Comparison of ENCODE assay signal across 15 mouse cellular contexts in the genomic region with DNA sequence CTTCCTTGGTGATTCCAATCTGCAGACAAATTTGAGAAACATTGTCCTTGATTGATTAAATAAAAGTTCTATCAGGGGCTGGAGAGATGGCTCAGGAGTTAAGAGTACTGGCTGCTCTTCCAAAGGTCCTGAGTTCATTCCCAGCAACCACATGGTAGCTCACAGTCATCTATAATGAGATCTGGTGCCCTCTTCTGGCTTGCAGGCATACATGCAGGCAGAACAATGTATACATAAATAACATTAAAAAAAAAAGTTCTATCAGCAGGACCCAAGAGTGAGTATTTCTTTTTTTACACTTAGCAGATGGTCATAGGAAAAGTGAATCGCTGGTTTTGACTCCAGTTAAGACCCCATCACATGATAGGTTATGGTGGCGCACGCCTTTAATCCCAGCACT. TPM values are rescaled to one million over a fixed set of nuclear protein-coding genes. Genes with fewer than 3 reads are reported as not detected.
DNase-seq lines count a peak whose midpoint lies in the region; ATAC-seq and TF ChIP-seq lines count a peak whose summit lies in the region.
"Had no signal": no experiment of that assay in that cellular context is flagged by ENCODE, and none has a peak within 500 bp of the region (broad histone marks: within the 10 kb centered on the region; RNA-seq: fewer than 3 reads in every experiment).

No protein-coding gene starts in this region.

- H3K79me2 ChIP-seq in heart, adult 2 months (replicated peaks; ENCODE audit: control insufficient read depth, insufficient read depth, low read length) = no peaks in the 10 kb centered on the region

- no peak overlapping the region for H3K27ac ChIP-seq in heart, adult 2 months
- H3K27ac ChIP-seq in lung, postnatal 0 days (ENCODE audit: low read length) = no peak overlapping the region
- H3K27ac ChIP-seq in ES-E14 (ENCODE audit: insufficient read depth, low read depth, low read length, poor library complexity, severe bottlenecking) = no peak overlapping the region

- 0 out of 2 replicates have a peak, but pooled peaks cover 2% of the 10 kb centered on the region for H3K4me1 ChIP-seq in heart, adult 2 months (ENCODE audit: control insufficient read depth, insufficient read depth, low read length)
- peaks cover 5% of the 10 kb centered on the region; the same call in 1 of the 2 replicates for H3K4me1 ChIP-seq in lung, postnatal 0 days (ENCODE audit: insufficient read depth, low read depth, low read length)
- H3K4me1 ChIP-seq in ES-E14 (ENCODE audit: control insufficient read depth in 2 of 2, insufficient read depth in 2 of 2, low read length in 2 of 2, poor library complexity in 1 of 2) = peaks cover 6 to 20% of the 10 kb centered on the region in 2 experiments; a peak in 2 of 4 replicates

- no peaks in the 10 kb centered on the region for H3K9me3 ChIP-seq in lung, postnatal 0 days (ENCODE audit: low read length)
- no peaks in the 10 kb centered on the region for H3K9me3 ChIP-seq in ES-E14 (ENCODE audit: control insufficient read depth, insufficient read depth, low read depth, low read length)

- DNase-seq in heart, adult 2 months = no peak
- DNase-seq in heart, adult 18-20 months = no peak
- DNase-seq in lung, postnatal 0 days (ENCODE audit: low spot score) = no peak
- no peak for DNase-seq in lung, postnatal 4 days
- no peak for DNase-seq in ES-E14 (ENCODE audit: low read depth, low spot score)
- peak; percentile 29 for DNase-seq in splenic B cell, adult 2 months (ENCODE audit: low read depth, low spot score)
- no peak for DNase-seq in spleen, postnatal 14 days (ENCODE audit: low spot score in 2 of 2)
- no peak for DNase-seq in cerebellum, postnatal 10 days
- DNase-seq: adrenal gland, postnatal 14 days; cerebellum, adult 11 months; gastrocnemius, postnatal 10 days; kidney, postnatal 14 days; thymus, postnatal 14 days had no signal

- in situ Hi-C loops in ES-E14 (cut with MboI; ENCODE audit: low sequenced_read_pairs in 2 of 2, unreplicated experiment in 2 of 2) = loop anchor here in 1 of 2 experiments (25.0 kb wide), 1 partner anchor 649 kb away; no protein-coding TSS in a partner anchor

- no peaks in the 10 kb centered on the region for H3K27me3 ChIP-seq in heart, adult 2 months (ENCODE audit: control insufficient read depth, insufficient read depth, low read length)
- H3K27me3 ChIP-seq in lung, postnatal 0 days (replicated peaks; ENCODE audit: insufficient read depth, low read length) = no peaks in the 10 kb centered on the region
- no peaks in the 10 kb centered on the region for H3K27me3 ChIP-seq in splenic B cell, adult 2 months (ENCODE audit: control insufficient read depth, insufficient read depth, low read length, poor library complexity, severe bottlenecking)

- no peak overlapping the region for H3K9ac ChIP-seq in heart, adult 2 months (ENCODE audit: low read depth, low read length)
- H3K9ac ChIP-seq in lung, postnatal 0 days (replicated peaks; ENCODE audit: low read depth) = no peak overlapping the region
- no peak overlapping the region for H3K9ac ChIP-seq in ES-E14 (ENCODE audit: insufficient read depth, low read depth, low read length, poor library complexity, severe bottlenecking)

- no peak for TF ChIP-seq EP300 in heart, adult 2 months (IDR thresholded peaks at IDR 0.05; ENCODE audit: insufficient read depth, low read depth, low read length)
- no peak for TF ChIP-seq EP300 in lung, postnatal 0 days (IDR thresholded peaks at IDR 0.05)

- H3K4me3 ChIP-seq in heart, adult 2 months = no peak overlapping the region
- no peak overlapping the region for H3K4me3 ChIP-seq in lung, postnatal 0 days (ENCODE audit: low read depth, low read length)
- H3K4me3 ChIP-seq in ES-E14 (ENCODE audit: insufficient read depth in 1 of 2, low read depth in 1 of 2, low read length in 2 of 2, poor library complexity in 1 of 2, severe bottlenecking in 1 of 2) = no peak overlapping the region

- H3K4me2 ChIP-seq in lung, postnatal 0 days (replicated peaks; ENCODE audit: low read depth, low read length) = no peak overlapping the region

- ATAC-seq in lung, postnatal 0 days = no peak
- ATAC-seq: hindbrain, embryonic 16.5 days had no signal

- TF ChIP-seq POLR2A in heart, adult 2 months (IDR thresholded peaks at IDR 0.05; ENCODE audit: insufficient read depth, low read depth, low read length) = no peak

- 86% methylated on average over 3 of the region's 3 CpGs for WGBS in heart, adult 2 months
- WGBS in lung, postnatal 0 days = 80% methylated on average over 3 of the region's 3 CpGs

- TF ChIP-seq CTCF in heart, adult 2 months (IDR thresholded peaks at IDR 0.05) = peak; percentile 67
- peak; percentile 65 for TF ChIP-seq CTCF in lung, postnatal 0 days (IDR thresholded peaks at IDR 0.05)

- H3K36me3 ChIP-seq in heart, adult 2 months (ENCODE audit: control insufficient read depth, insufficient read depth, low read length) = no peaks in the 10 kb centered on the region
- H3K36me3 ChIP-seq in lung, postnatal 0 days (ENCODE audit: insufficient read depth, low read length) = no peaks in the 10 kb centered on the region
- peaks cover 2% of the 10 kb centered on the region; the same call in 1 of the 2 replicates for H3K36me3 ChIP-seq in ES-E14 (ENCODE audit: control insufficient read depth, insufficient read depth, low read length, poor library complexity, severe bottlenecking)
- peaks cover 1% of the 10 kb centered on the region; the same call in 1 of the 2 replicates for H3K36me3 ChIP-seq in splenic B cell, adult 2 months (ENCODE audit: control insufficient read depth, insufficient read depth, low read length, poor library complexity, severe bottlenecking)

- intact Hi-C loops in heart, adult 2 months (cut with DNase I) = no loop called here

TF ChIP-seq in ES-E14, 5 proteins besides CTCF, POLR2A, EP300 and RAD21:
- TF ChIP-seq HCFC1 (IDR thresholded peaks at IDR 0.05; ENCODE audit: borderline replicate concordance, insufficient read depth, low read length) (no peak), CHD2 (IDR thresholded peaks at IDR 0.05; ENCODE audit: low read depth, low read length) (no peak), ZC3H11A (IDR thresholded peaks at IDR 0.05; ENCODE audit: borderline replicate concordance, low read depth, low read length) (no peak), ZNF384 (IDR thresholded peaks at IDR 0.05; ENCODE audit: low read depth, low read length) (peak; percentile 85)

RNA-seq across cellular contexts. Expression of a gene that starts 3.9 kb away (rescaled TPM):
- total RNA-seq in heart, adult 2 months (2021) = 1 to 10 TPM; 8.5 to 9.5 TPM
- 8.6 and 10.1 TPM in 2 replicates for polyA plus RNA-seq in heart, adult 2 months (2012; rRNA removed)
- total RNA-seq in heart, adult 18-20 months (2021) = 10 to 100 TPM; 10.5 to 12.0 TPM
- polyA plus RNA-seq in lung, postnatal 0 days (2015; fragmentation: Nextera tagmentation; extraction: Ambion mirVana) = 7.3 and 8.7 TPM in 2 replicates
- 8.2 and 9.1 TPM in 2 replicates for total RNA-seq in ES-E14 (2012; rRNA removed)

RNA-seq across cellular contexts. Expression of a gene that starts 5.4 kb away (rescaled TPM):
- total RNA-seq in heart, adult 2 months (2021) = not detected
- 0.06 TPM in 1 of 2 replicates, not detected in the other for polyA plus RNA-seq in heart, adult 2 months (2012; rRNA removed)
- not detected for total RNA-seq in heart, adult 18-20 months (2021)
- polyA plus RNA-seq in lung, postnatal 0 days (2015; fragmentation: Nextera tagmentation; extraction: Ambion mirVana) = 0.24 and 0.27 TPM in 2 replicates
- total RNA-seq in ES-E14 (2012; rRNA removed) = 0.16 TPM in 1 of 2 replicates, not detected in the other
- total RNA-seq: gastrocnemius, postnatal 10 days; megakaryocyte, adult 5-6 weeks had no signal

RNA-seq across cellular contexts. Expression of a gene that starts 15.5 kb away (rescaled TPM):
- 1 to 10 TPM; 4.0 to 4.3 TPM for total RNA-seq in heart, adult 2 months (2021)
- polyA plus RNA-seq in heart, adult 2 months (2012; rRNA removed) = 4.6 and 5.9 TPM in 2 replicates
- total RNA-seq in heart, adult 18-20 months (2021) = 1 to 10 TPM; 3.5 to 3.6 TPM
- polyA plus RNA-seq in lung, postnatal 0 days (2015; fragmentation: Nextera tagmentation; extraction: Ambion mirVana) = 9.2 and 10.3 TPM in 2 replicates
- total RNA-seq in ES-E14 (2012; rRNA removed) = 6.5 and 9.0 TPM in 2 replicates

RNA-seq across cellular contexts. Expression of a gene that starts 21.7 kb away (rescaled TPM):
- total RNA-seq in heart, adult 2 months (2021) = 10 to 100 TPM in 1 of 2 experiments, 1 to 10 TPM in 1; 8.4 to 11.4 TPM
- 17.7 and 24.0 TPM in 2 replicates for polyA plus RNA-seq in heart, adult 2 months (2012; rRNA removed)
- total RNA-seq in heart, adult 18-20 months (2021) = 10 to 100 TPM; 11.7 to 12.4 TPM
- polyA plus RNA-seq in lung, postnatal 0 days (2015; fragmentation: Nextera tagmentation; extraction: Ambion mirVana) = 9.5 and 10.8 TPM in 2 replicates
- 61.5 and 97.9 TPM in 2 replicates for total RNA-seq in ES-E14 (2012; rRNA removed)

RNA-seq across cellular contexts. Expression of a gene that starts 23.8 kb away (rescaled TPM):
- 100 to 1,000 TPM; 167 to 190 TPM for total RNA-seq in heart, adult 2 months (2021)
- 107 and 159 TPM in 2 replicates for polyA plus RNA-seq in heart, adult 2 months (2012; rRNA removed)
- total RNA-seq in heart, adult 18-20 months (2021) = 100 to 1,000 TPM; 185 to 201 TPM
- 20.6 and 22.0 TPM in 2 replicates for polyA plus RNA-seq in lung, postnatal 0 days (2015; fragmentation: Nextera tagmentation; extraction: Ambion mirVana)
- 2.3 and 3.6 TPM in 2 replicates for total RNA-seq in ES-E14 (2012; rRNA removed)
- total RNA-seq: megakaryocyte, adult 5-6 weeks had no signal
